Mouse (Mus musculus): ENCODE results near the gene N4bp2. TPM values are rescaled to one million over a fixed set of nuclear protein-coding genes. Genes with fewer than 3 reads are reported as not detected.

N4bp2 gene
- polyA plus RNA-seq, 1 experiment: 11.2 TPM

- 83% methylated on average over 4 of the region's 6 CpGs for WGBS
- H3K4me3 ChIP-seq (replicated peaks; ENCODE audit: control insufficient read depth, low read depth, low read length): no peak overlapping the region
- TF ChIP-seq POLR2A (IDR thresholded peaks at IDR 0.05; ENCODE audit: borderline replicate concordance, control insufficient read depth, low read depth, low read length) (no peak), CTCF (IDR thresholded peaks at IDR 0.05; ENCODE audit: control insufficient read depth, insufficient read depth, low read length) (no peak)
- peaks cover 5% of the 10 kb centered on the region for H3K4me1 ChIP-seq (ENCODE audit: control insufficient read depth, insufficient read depth, low read length)
- 0 out of 2 replicates have a peak overlapping the region, but pooled peaks have one; percentile 22 for H3K27ac ChIP-seq (ENCODE audit: control insufficient read depth, insufficient read depth, low read depth, low read length, poor library complexity)
These were observed 95.0 kb downstream of the N4bp2 start for GRCm38 (mm10) chr5:65858355-65858754.

GRCm38 (mm10) chr5:65858898-65859297, 95.6 kb downstream of the N4bp2 start:
- 71% methylated on average over 12 of the region's 12 CpGs for WGBS
- Histone ChIP-seq H3K27ac (ENCODE audit: control insufficient read depth, insufficient read depth, low read depth, low read length, poor library complexity) (no peak overlapping the region), H3K4me3 (replicated peaks; ENCODE audit: control insufficient read depth, low read depth, low read length) (no peak overlapping the region), H3K4me1 (ENCODE audit: control insufficient read depth, insufficient read depth, low read length) (peaks cover 5% of the 10 kb centered on the region)
- TF ChIP-seq POLR2A (IDR thresholded peaks at IDR 0.05; ENCODE audit: borderline replicate concordance, control insufficient read depth, low read depth, low read length): no peak
- TF ChIP-seq CTCF (IDR thresholded peaks at IDR 0.05; ENCODE audit: control insufficient read depth, insufficient read depth, low read length): no peak

GRCm38 (mm10) chr5:65859396-65859795, 96.1 kb downstream of the N4bp2 start:
- Histone ChIP-seq H3K4me1 (ENCODE audit: control insufficient read depth, insufficient read depth, low read length) (peaks cover 5% of the 10 kb centered on the region), H3K27ac (ENCODE audit: control insufficient read depth, insufficient read depth, low read depth, low read length, poor library complexity) (no peak overlapping the region), H3K4me3 (replicated peaks; ENCODE audit: control insufficient read depth, low read depth, low read length) (no peak overlapping the region)
- WGBS: 66% methylated on average over 6 of the region's 6 CpGs
- TF ChIP-seq CTCF (IDR thresholded peaks at IDR 0.05; ENCODE audit: control insufficient read depth, insufficient read depth, low read length): no peak
- no peak for TF ChIP-seq POLR2A (IDR thresholded peaks at IDR 0.05; ENCODE audit: borderline replicate concordance, control insufficient read depth, low read depth, low read length)

GRCm38 (mm10) chr5:65860281-65861000, 97.1 kb downstream of the N4bp2 start:
- peak overlapping the region; percentile 17 for H3K27ac ChIP-seq (ENCODE audit: control insufficient read depth, insufficient read depth, low read depth, low read length, poor library complexity)
- peaks cover 5% of the 10 kb centered on the region for H3K4me1 ChIP-seq (ENCODE audit: control insufficient read depth, insufficient read depth, low read length)
- 19% methylated on average over 12 of the region's 12 CpGs for WGBS
- TF ChIP-seq CTCF (IDR thresholded peaks at IDR 0.05; ENCODE audit: control insufficient read depth, insufficient read depth, low read length) (no peak), POLR2A (IDR thresholded peaks at IDR 0.05; ENCODE audit: borderline replicate concordance, control insufficient read depth, low read depth, low read length) (no peak)
- H3K4me3 ChIP-seq (replicated peaks; ENCODE audit: control insufficient read depth, low read depth, low read length): no peak overlapping the region

GRCm38 (mm10) chr5:65861154-65861944, 98.0 kb downstream of the N4bp2 start, which contains the start of gene Rhoh:
Gene Rhoh, plus strand, starts transcription at chr5:65861213.
- no peak within 1 kb of the TSS for H3K4me3 ChIP-seq (replicated peaks; ENCODE audit: control insufficient read depth, low read depth, low read length)

GRCm38 (mm10) chr5:65862217-65862927, 99.1 kb downstream of the N4bp2 start:
- Histone ChIP-seq H3K4me3 (replicated peaks; ENCODE audit: control insufficient read depth, low read depth, low read length) (no peak overlapping the region), H3K4me1 (ENCODE audit: control insufficient read depth, insufficient read depth, low read length) (peaks cover 5% of the 10 kb centered on the region), H3K27ac (ENCODE audit: control insufficient read depth, insufficient read depth, low read depth, low read length, poor library complexity) (peak overlapping the region; percentile 88; the same call in 1 of the 2 replicates)
- 70% methylated on average over 7 of the region's 7 CpGs for WGBS
- TF ChIP-seq CTCF (IDR thresholded peaks at IDR 0.05; ENCODE audit: control insufficient read depth, insufficient read depth, low read length) (no peak), POLR2A (IDR thresholded peaks at IDR 0.05; ENCODE audit: borderline replicate concordance, control insufficient read depth, low read depth, low read length) (no peak)

More at GRCm38 (mm10) chr5:65861154-65861944, 98.0 kb downstream of the N4bp2 start, which contains the start of gene Rhoh:
- no peak for TF ChIP-seq CTCF (IDR thresholded peaks at IDR 0.05; ENCODE audit: control insufficient read depth, insufficient read depth, low read length)
- no peak for TF ChIP-seq POLR2A (IDR thresholded peaks at IDR 0.05; ENCODE audit: borderline replicate concordance, control insufficient read depth, low read depth, low read length)
- Histone ChIP-seq H3K4me1 (ENCODE audit: control insufficient read depth, insufficient read depth, low read length) (peaks cover 5% of the 10 kb centered on the region), H3K27ac (ENCODE audit: control insufficient read depth, insufficient read depth, low read depth, low read length, poor library complexity) (peak within 1 kb of the TSS; percentile 43)
- 38% methylated on average over 10 of the region's 10 CpGs for WGBS

GRCm38 (mm10) chr5:65863349-65863749, 100.0 kb downstream of the N4bp2 start:
- Histone ChIP-seq H3K27ac (ENCODE audit: control insufficient read depth, insufficient read depth, low read depth, low read length, poor library complexity) (peak overlapping the region; percentile 88), H3K4me3 (replicated peaks; ENCODE audit: control insufficient read depth, low read depth, low read length) (peak overlapping the region; percentile 76), H3K4me1 (ENCODE audit: control insufficient read depth, insufficient read depth, low read length) (peaks cover 5% of the 10 kb centered on the region)
- TF ChIP-seq POLR2A (IDR thresholded peaks at IDR 0.05; ENCODE audit: borderline replicate concordance, control insufficient read depth, low read depth, low read length) (no peak), CTCF (IDR thresholded peaks at IDR 0.05; ENCODE audit: control insufficient read depth, insufficient read depth, low read length) (no peak)
- 2% methylated on average over 12 of the region's 12 CpGs for WGBS

All from bone marrow, adult 2 months (tissue).